ENCODE assay signal across 8 mouse cellular contexts in genomic region chr11:107470521-107471041, GRCm38 (mm10). TPM values are rescaled to one million over a fixed set of nuclear protein-coding genes. Genes with fewer than 3 reads are reported as not detected.
DNase-seq lines count a peak whose midpoint lies in the region; ATAC-seq and TF ChIP-seq lines count a peak whose summit lies in the region.

Gene Pitpnc1, minus strand, starts transcription at chr11:107470699.

- DNase-seq in brain, embryonic 18.5 days (ENCODE audit: low read depth, low spot score) = peak; percentile 74
- DNase-seq in kidney, postnatal 0 days (ENCODE audit: low spot score) = peak; percentile 95
- peak; percentile 87 for DNase-seq in liver, embryonic 11.5 days (ENCODE audit: low spot score)
- peak; percentile 84 for DNase-seq in splenic B cell, adult 2 months (ENCODE audit: low read depth, low spot score)

- no peaks in the 10 kb centered on the region for H3K27me3 ChIP-seq in C2C12 (ENCODE audit: control insufficient read depth, insufficient read depth, insufficient read length)
- no peaks in the 10 kb centered on the region for H3K27me3 ChIP-seq in erythroblast, embryonic 14.5 days (ENCODE audit: control insufficient read depth)
- no peaks in the 10 kb centered on the region for H3K27me3 ChIP-seq in heart, embryonic 12.5 days (replicated peaks)
- no peaks in the 10 kb centered on the region for H3K27me3 ChIP-seq in kidney, postnatal 0 days (ENCODE audit: insufficient read depth, low read length)
- H3K27me3 ChIP-seq in liver, embryonic 11.5 days (replicated peaks; ENCODE audit: control insufficient read depth, insufficient read depth, low read length) = no peaks in the 10 kb centered on the region
- no peaks in the 10 kb centered on the region for H3K27me3 ChIP-seq in myocyte (ENCODE audit: control insufficient read depth, insufficient read depth, insufficient read length)
- H3K27me3 ChIP-seq in splenic B cell, adult 2 months (ENCODE audit: control insufficient read depth, insufficient read depth, low read length, poor library complexity, severe bottlenecking) = no peaks in the 10 kb centered on the region

- H3K36me3 ChIP-seq in C2C12 (ENCODE audit: control insufficient read depth, insufficient read depth) (no peaks in the 10 kb centered on the region), myocyte (ENCODE audit: control insufficient read depth, insufficient read depth) (no peaks in the 10 kb centered on the region)
- peaks cover 4% of the 10 kb centered on the region for H3K36me3 ChIP-seq in erythroblast, embryonic 14.5 days (ENCODE audit: control insufficient read depth)
- no peaks in the 10 kb centered on the region for H3K36me3 ChIP-seq in heart, embryonic 12.5 days
- no peaks in the 10 kb centered on the region for H3K36me3 ChIP-seq in kidney, postnatal 0 days (ENCODE audit: insufficient read depth, low read length)
- H3K36me3 ChIP-seq in liver, embryonic 11.5 days (ENCODE audit: control insufficient read depth, insufficient read depth, low read length) = no peaks in the 10 kb centered on the region
- no peaks in the 10 kb centered on the region for H3K36me3 ChIP-seq in splenic B cell, adult 2 months (ENCODE audit: control insufficient read depth, insufficient read depth, low read length, poor library complexity, severe bottlenecking)

- H3K79me2 ChIP-seq in C2C12 (ENCODE audit: control insufficient read depth, insufficient read depth) (no peaks in the 10 kb centered on the region), myocyte (ENCODE audit: control insufficient read depth, insufficient read depth) (no peaks in the 10 kb centered on the region)

- no peaks in the 10 kb centered on the region for H3K79me3 ChIP-seq in C2C12 (ENCODE audit: low read depth)

- whole genome bisulfite sequencing in heart, embryonic 12.5 days = under 1% methylated on average over 37 of the region's 37 CpGs
- WGBS in kidney, postnatal 0 days = 1% methylated on average over 36 of the region's 37 CpGs
- WGBS in liver, embryonic 11.5 days = under 1% methylated on average over 37 of the region's 37 CpGs

- H3K4me3 ChIP-seq in C2C12 (ENCODE audit: insufficient read depth, poor library complexity, severe bottlenecking) = peak within 1 kb of the TSS; percentile 37
- H3K4me3 ChIP-seq in erythroblast, embryonic 14.5 days (replicated peaks) = peak within 1 kb of the TSS; percentile 74
- H3K4me3 ChIP-seq in heart, embryonic 12.5 days = peak within 1 kb of the TSS; percentile 73
- peak within 1 kb of the TSS; percentile 89 for H3K4me3 ChIP-seq in kidney, postnatal 0 days (replicated peaks; ENCODE audit: low read depth, low read length)
- peak within 1 kb of the TSS; percentile 89 for H3K4me3 ChIP-seq in liver, embryonic 11.5 days (ENCODE audit: low read depth, low read length)
- H3K4me3 ChIP-seq in myocyte = peak within 1 kb of the TSS; percentile 47

- peak within 1 kb of the TSS; percentile 92 for H3K4me2 ChIP-seq in heart, embryonic 12.5 days
- H3K4me2 ChIP-seq in kidney, postnatal 0 days (ENCODE audit: low read length) = peak within 1 kb of the TSS; percentile 98
- peak within 1 kb of the TSS; percentile 73 for H3K4me2 ChIP-seq in liver, embryonic 11.5 days
- peak within 1 kb of the TSS; percentile 100 for H3K4me2 ChIP-seq in myocyte (ENCODE audit: low read depth)

- TF ChIP-seq CTCF in C2C12 (IDR thresholded peaks at IDR 0.05; ENCODE audit: control insufficient read depth, insufficient read depth, insufficient read length) = no peak
- 0 out of 2 replicates have a peak, but pooled peaks have one; percentile 20 for TF ChIP-seq CTCF in kidney, postnatal 0 days (IDR thresholded peaks at IDR 0.05; ENCODE audit: low read depth)

- no peaks in the 10 kb centered on the region for H3K9me3 ChIP-seq in erythroblast, embryonic 14.5 days (ENCODE audit: control insufficient read depth, low read length)
- H3K9me3 ChIP-seq in heart, embryonic 12.5 days (replicated peaks) = no peaks in the 10 kb centered on the region
- H3K9me3 ChIP-seq in kidney, postnatal 0 days (replicated peaks; ENCODE audit: low read length) = no peaks in the 10 kb centered on the region
- H3K9me3 ChIP-seq in liver, embryonic 11.5 days (ENCODE audit: control insufficient read depth, low read length) = no peaks in the 10 kb centered on the region

- peaks cover 65% of the 10 kb centered on the region for H3K4me1 ChIP-seq in erythroblast, embryonic 14.5 days (ENCODE audit: control insufficient read depth)
- peaks cover 16% of the 10 kb centered on the region for H3K4me1 ChIP-seq in heart, embryonic 12.5 days (replicated peaks)
- no peaks in the 10 kb centered on the region; the same call in 1 of the 2 replicates for H3K4me1 ChIP-seq in kidney, postnatal 0 days (replicated peaks; ENCODE audit: insufficient read depth, low read length)
- H3K4me1 ChIP-seq in liver, embryonic 11.5 days (replicated peaks; ENCODE audit: control insufficient read depth, insufficient read depth, low read length) = peaks cover 23% of the 10 kb centered on the region

- ATAC-seq in heart, embryonic 12.5 days (ENCODE audit: insufficient number of reproducible peaks, low FRiP score) = peak; percentile 86
- ATAC-seq in kidney, postnatal 0 days (replicated peaks; ENCODE audit: low FRiP score, low read depth) = peak; percentile 65
- peak; percentile 81 for ATAC-seq in liver, embryonic 11.5 days (replicated peaks; ENCODE audit: low FRiP score)

- H3K27ac ChIP-seq in heart, embryonic 12.5 days (ENCODE audit: poor library complexity, severe bottlenecking) = peak within 1 kb of the TSS; percentile 83
- H3K27ac ChIP-seq in kidney, postnatal 0 days = peak within 1 kb of the TSS; percentile 91
- H3K27ac ChIP-seq in liver, embryonic 11.5 days (ENCODE audit: low read depth, low read length) = peak within 1 kb of the TSS; percentile 86

- TF ChIP-seq POLR2A in myocyte (IDR thresholded peaks at IDR 0.05; ENCODE audit: insufficient read length, low read depth) = peak; percentile 91

- H3ac ChIP-seq in C2C12 (ENCODE audit: control insufficient read depth, insufficient read length, low read depth) (peak within 1 kb of the TSS; percentile 79), myocyte (ENCODE audit: control insufficient read depth, insufficient read length) (peak within 1 kb of the TSS; percentile 13)

- peak within 1 kb of the TSS; percentile 83 for H3K9ac ChIP-seq in heart, embryonic 12.5 days
- peak within 1 kb of the TSS; percentile 87 for H3K9ac ChIP-seq in kidney, postnatal 0 days (ENCODE audit: low read depth, low read length)
- H3K9ac ChIP-seq in liver, embryonic 11.5 days (ENCODE audit: low read depth, low read length) = peak within 1 kb of the TSS; percentile 93

TF ChIP-seq in C2C12, 6 proteins besides CTCF, POLR2A, EP300 and RAD21:
- TF ChIP-seq MAX (IDR thresholded peaks at IDR 0.05) = no peak
- no peak for TF ChIP-seq CEBPB (IDR thresholded peaks at IDR 0.05; ENCODE audit: low read depth)
- no peak for TF ChIP-seq MYOD1 (IDR thresholded peaks at IDR 0.05; ENCODE audit: control insufficient read depth, insufficient read length, low read depth)
- TF ChIP-seq USF1 (IDR thresholded peaks at IDR 0.05; ENCODE audit: low read depth) = no peak
- TF ChIP-seq MYOG (IDR thresholded peaks at IDR 0.05; ENCODE audit: control insufficient read depth, extremely low read depth, insufficient read length) = no peak
- no peak for TF ChIP-seq FOSL1 (IDR thresholded peaks at IDR 0.05; ENCODE audit: insufficient read depth, low read length, poor library complexity, severe bottlenecking)

TF ChIP-seq in myocyte, 11 proteins besides CTCF, POLR2A, EP300 and RAD21:
- peak; percentile 57 for TF ChIP-seq POLR2AphosphoS2 (IDR thresholded peaks at IDR 0.05; ENCODE audit: insufficient read length, low read depth)
- peak; percentile 9 for TF ChIP-seq REST (IDR thresholded peaks at IDR 0.05; ENCODE audit: insufficient read depth, insufficient read length)
- TF ChIP-seq MYOG (IDR thresholded peaks at IDR 0.05; ENCODE audit: control insufficient read depth in 1 of 3, insufficient read depth in 1 of 3, insufficient read length in 2 of 3, low read depth in 2 of 3) = peak in 1 of 3 experiments; percentile 6
- TF ChIP-seq MAX (IDR thresholded peaks at IDR 0.05; ENCODE audit: low read depth) = no peak
- TF ChIP-seq MYOD1 (IDR thresholded peaks at IDR 0.05; ENCODE audit: control insufficient read depth in 1 of 3, insufficient read length in 2 of 3, low read depth in 2 of 3) = no peak

RNA-seq across cellular contexts. Expression of gene Pitpnc1, which starts in this region (rescaled TPM):
- polyA plus RNA-seq in C2C12 (2012; fragmentation: generic; extraction: Trizol) (0.25 TPM), myocyte (2012; fragmentation: generic; extraction: Trizol) (0.74 TPM)
- 0.29 and 0.37 TPM in 2 replicates for polyA plus RNA-seq in erythroblast, embryonic 14.5 days (2012)
- polyA plus RNA-seq in heart, embryonic 12.5 days (2016; fragmentation: Nextera tagmentation; extraction: Ambion mirVana) = 7.9 and 8.2 TPM in 2 replicates
- polyA plus RNA-seq in kidney, postnatal 0 days (2015; fragmentation: Nextera tagmentation; extraction: Ambion mirVana) = 19.6 and 21.8 TPM in 2 replicates
- polyA plus RNA-seq in liver, embryonic 11.5 days (2014; fragmentation: Nextera tagmentation; extraction: Ambion mirVana) = 19.2 and 19.4 TPM in 2 replicates

Comparison
In these comparisons a context has a peak if more than half of its experiments do, and no peak if none do; other contexts are left out.
1. Peak in every context shown above with its lines: DNase-seq, ATAC-seq, H3K4me3 ChIP-seq and H3K27ac ChIP-seq.
2. H3K4me3 ChIP-seq: peak in every context shown above with its lines; median percentile 89 in kidney, postnatal 0 days; 89 in liver, embryonic 11.5 days; 74 in erythroblast, embryonic 14.5 days; 73 in heart, embryonic 12.5 days; 47 in myocyte; 37 in C2C12.